Mouse (Mus musculus) erythroblast, embryonic 14.5 days (primary cell): Measurements from ENCODE around the gene Fgfbp3.
A peak's percentile ranks its signal among the peaks of the same experiment; 100 is the strongest.

Experiments used
- GATA1 ChIP-seq: IDR thresholded peaks from 2 replicates; pipeline ENCODE4 v1.6.1; 2012; ENCODE audit warnings: low read length, inconsistent platforms, mixed read lengths
- TAL1 ChIP-seq: IDR thresholded peaks from 3 replicates; pipeline ENCODE4 v1.6.1; 2012; ENCODE audit warnings: low read length, inconsistent platforms, mixed read lengths

GRCm38 (mm10) chr19:36926553-36927236 lies 7.3 kb upstream of the Fgfbp3 start:
- TF ChIP-seq GATA1 (peak; percentile 67), TAL1 (no peak)
